Mouse (Mus musculus) ovary, postnatal 14 days (tissue): ENCODE measurements around the gene Ttc28.
A peak's percentile ranks its signal among the peaks of the same experiment; 100 is the strongest.
"Not testable (repeated sequence)": the region's sequence is repeated elsewhere in the genome, so short reads cannot be mapped to it uniquely, and the experiment has no call there.

Experiments
- DNase-seq: peaks from one replicate; pipeline ENCODE4 v3.0.0; 2022; ENCODE audit warnings: low spot score

Gene Ttc28

DNA sequence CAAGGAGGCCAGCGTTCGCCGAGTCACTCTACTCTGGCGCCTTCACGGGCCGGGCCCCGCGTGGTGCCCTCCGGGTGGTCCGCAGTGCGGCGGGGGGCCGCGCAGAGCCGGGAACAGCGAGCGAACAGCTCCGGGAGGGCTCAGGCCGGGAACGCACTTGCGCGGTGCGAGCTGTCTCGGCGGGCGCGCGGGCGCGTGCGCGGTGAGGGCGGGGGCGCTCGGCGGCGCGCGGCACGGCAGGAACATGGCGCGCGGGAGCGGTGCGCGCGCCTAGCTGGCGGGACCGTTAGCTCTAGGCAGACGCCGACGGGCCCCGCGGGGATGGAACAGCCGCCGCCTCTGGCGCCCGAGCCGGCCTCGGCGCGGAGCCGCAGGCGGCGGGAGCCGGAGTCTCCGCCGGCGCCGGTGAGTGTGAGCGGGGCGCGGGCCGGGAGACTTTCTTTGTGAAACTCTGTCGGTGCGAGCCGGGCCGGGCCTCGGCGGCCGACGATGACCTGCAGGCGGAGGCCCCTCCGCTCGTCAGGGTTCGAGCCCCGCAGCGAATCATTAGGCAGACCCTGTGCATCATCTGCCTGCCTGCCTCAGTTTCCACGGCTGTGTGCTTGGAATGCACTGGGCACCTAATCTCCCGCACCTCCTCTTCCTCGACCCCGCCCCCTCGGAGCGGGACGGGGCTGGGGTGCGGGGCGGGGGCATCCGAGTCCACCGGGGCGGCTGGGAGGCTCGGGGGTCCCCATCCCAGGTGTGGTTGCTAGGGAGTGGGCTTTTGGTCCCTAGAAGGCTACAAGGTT, at the start of gene Ttc28:
Gene Ttc28 (plus strand): TSS at position 220 of the 791 bp plus-strand sequence.
- peak; percentile 86 for DNase-seq

DNA sequence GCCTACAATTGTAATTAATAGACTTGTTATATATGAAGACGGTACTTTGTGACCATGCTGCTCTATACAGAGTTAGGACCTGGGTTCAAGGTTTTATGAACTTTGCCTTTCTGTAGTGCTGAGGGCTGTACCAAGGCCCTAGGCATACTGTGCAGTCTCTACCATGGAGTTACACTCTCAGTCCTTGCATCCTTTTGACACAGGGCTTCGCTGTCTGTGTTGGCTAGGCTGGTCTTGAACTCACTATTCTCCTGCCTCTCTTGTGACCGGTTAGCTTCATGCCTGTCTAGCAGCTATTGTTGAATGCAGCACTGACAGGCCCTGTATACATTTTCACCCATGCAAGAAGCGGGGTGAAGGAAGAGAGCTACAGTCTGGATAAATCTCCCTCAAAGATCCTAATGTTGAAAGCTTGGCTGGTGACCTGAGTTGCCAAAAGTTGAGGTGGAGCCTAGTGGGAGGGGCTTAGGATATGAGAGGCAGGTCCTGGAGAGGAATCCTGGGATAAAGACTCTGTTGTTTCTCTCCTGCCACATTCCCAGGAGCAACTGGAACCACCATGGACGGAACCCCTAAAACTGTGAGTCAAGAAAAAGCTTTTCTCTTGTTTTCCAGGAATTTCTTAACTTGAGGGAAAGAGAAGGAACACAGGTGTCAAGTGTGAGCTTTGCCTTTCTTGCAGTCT, 48.4 kb upstream of the Ttc28 start:
- no peak for DNase-seq

DNA sequence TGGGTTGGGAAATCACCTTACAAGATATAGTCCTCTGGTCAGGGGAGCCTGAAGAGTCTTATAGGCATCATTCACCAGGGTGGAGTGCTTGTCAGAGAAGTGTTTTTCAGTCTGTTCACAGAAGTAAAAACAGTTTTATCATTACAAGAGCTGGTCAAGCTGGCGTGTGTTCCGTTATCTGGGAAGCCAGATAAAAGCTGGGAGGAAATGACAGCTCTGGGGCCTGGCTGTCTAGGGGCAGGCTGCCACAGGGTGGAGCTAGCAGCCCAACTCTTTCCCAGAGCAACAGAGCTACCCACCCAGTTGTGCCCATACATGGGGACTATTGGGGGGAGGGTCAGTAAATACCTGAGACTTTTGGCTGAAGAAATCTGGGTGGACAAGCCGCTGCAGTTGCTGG, 43.6 kb upstream of the Ttc28 start:
- peak; percentile 27 for DNase-seq

DNA sequence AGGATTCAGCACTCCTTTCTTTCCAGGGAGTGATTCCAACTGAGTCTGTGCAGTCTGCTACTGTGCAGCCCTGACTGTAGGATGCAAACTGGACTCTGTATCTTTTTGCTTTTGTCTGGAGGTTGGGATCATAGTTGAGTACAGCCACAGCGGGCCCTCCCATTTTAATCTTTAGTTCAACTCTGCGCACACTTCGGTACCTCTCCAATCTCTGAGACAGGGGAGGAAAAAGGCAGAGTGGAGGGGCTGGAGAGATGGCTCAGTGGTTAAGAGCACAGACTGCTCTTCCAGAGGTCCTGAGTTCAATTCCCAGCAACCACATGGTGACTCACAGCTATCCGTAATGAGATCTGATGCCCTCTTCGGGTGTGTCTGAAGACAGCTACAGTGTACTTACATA, 41.6 kb upstream of the Ttc28 start:
- not testable (repeated sequence) for DNase-seq

DNA sequence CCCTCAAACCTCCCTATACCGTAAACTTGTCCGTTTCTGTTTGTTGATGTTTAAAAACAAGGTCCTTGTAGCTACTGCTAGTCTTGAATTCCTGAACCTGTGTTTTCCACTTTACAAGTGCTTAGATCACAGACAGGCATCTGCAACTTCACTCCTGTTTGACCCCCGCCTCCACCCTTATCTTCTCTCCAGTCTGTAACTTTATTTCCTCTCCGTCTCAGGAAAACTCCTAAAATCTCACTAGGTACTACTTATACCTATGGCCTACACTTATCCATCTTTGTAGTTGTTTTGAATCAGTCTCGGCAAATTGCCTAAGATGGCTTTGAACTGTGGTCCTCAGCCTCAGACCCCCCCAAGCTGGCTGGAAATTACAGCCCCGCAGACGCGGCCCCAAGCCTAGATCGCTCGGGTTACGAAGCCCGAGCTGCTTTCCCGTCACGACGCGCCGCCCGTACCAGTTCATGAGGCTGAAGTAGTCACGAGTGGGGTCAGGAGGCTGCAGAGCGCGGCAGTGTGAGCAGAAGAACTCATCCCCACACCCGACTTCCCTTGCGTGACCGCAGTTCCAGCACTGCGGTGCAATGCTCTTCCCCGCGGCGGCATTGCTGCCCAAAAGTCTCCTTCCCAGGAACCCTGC, 40.4 kb upstream of the Ttc28 start:
- DNase-seq: no peak

DNA sequence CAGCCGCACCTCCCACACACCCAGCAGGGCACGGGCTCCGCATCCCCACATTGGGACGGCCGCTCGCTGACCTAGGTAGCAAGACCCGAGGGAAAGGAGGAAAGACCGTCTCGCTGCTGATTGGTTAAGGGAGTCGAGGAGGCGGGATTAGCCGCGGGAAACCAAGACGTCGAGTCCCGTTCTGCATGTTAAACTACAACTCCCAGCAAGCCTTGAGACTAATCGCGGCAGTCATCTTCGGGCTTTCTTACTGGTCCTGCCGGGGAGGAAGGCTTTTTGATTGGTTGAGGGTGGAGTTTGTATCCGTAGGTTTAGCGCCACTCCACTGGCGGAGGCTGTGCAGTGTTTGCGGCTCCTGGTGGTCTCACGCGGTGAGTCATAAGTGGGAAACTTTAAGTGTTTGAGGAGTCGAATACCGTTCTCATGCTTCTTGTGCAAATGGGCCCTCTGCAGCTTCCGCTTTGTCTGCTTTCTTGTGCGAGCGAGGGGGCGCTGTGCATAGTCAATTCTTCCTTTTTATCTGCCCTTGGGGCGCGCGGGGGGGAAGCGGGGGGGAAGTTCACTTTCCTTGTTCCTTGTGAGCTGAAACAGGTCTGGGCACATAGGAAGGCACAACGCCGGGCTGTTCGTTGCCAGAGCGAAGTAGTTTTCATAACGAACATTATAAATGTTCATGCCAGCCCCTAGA, 39.8 kb upstream of the Ttc28 start, which contains the start of the genes Hscb and Chek2:
Gene Hscb (minus strand): TSS at position 100 of the 688 bp plus-strand sequence.
Gene Chek2 (plus strand): TSS at position 302 of the 688 bp plus-strand sequence.
- peak; percentile 93 for DNase-seq

DNA sequence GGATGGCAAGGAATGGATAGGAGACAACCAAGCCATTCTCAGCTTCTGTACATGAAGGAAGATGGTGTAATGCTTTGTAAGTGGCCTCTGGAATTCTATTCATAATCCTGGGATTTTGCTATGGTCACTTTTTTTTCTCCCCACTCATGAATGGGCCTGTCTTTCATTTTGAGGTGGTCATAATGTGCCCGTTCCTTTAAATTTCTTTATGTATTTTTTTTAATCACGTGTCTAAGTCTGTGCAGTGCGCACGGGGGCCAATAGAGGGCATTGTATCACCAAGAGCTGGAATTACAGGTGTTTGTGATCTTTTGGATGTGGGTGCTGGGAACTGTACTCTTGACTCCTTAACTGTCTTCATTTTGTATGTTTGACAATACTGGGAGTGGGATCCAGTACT, 39.1 kb upstream of the Ttc28 start:
- DNase-seq: peak; percentile 21

DNA sequence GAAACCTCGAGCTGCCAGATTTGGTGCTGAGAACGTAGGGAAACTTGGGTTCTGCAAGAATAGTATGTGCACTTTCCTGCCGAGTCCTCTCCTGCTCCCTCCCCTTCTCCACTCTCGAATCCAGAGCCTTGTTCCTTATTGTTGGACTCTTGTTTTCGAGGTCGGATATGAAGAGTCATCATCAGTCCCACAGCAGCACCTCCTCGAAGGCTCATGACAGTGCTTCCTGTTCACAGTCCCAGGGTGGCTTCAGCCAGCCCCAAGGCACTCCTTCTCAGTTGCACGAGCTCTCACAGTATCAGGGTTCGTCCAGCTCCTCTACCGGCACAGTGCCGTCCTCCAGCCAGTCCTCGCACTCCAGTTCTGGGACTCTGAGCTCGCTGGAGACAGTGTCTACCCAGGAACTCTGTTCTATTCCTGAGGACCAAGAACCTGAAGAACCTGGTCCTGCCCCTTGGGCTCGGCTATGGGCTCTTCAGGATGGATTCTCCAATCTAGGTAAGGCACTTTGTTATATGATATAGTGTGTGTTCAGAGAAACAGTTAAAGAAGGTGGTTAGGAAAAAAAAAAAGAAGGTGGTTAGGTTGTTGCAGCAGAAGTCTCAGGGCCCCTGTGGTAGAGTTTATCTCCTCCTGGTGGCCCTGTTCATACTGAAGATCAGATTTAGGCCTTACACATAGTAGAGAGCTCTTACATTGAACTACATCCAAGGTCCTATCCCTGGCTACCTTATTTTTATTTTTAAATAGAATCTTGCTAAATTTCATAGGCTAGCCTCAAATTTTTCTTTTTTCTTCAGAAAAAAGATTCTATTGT, 38.3 kb upstream of the Ttc28 start:
- DNase-seq: no peak

DNA sequence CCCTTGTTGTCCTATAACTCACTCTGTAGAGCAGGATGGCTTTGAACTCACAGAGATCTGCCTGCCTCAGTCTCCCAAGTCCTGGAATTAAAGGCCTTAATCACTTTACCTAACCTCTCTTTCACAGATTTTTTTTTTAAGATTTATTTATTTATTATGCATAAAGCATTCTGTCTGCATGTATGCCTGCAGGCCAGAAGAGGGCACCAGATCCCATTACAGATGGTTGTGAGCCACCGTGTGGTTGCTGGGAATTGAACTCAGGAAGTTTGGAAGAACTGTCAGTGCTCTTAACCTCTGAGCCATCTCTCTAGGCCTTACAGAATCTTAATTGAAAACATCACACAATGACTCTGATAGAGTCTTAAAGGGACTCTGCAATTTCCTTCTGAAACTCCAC, 26.6 kb upstream of the Ttc28 start:
- DNase-seq: no peak

DNA sequence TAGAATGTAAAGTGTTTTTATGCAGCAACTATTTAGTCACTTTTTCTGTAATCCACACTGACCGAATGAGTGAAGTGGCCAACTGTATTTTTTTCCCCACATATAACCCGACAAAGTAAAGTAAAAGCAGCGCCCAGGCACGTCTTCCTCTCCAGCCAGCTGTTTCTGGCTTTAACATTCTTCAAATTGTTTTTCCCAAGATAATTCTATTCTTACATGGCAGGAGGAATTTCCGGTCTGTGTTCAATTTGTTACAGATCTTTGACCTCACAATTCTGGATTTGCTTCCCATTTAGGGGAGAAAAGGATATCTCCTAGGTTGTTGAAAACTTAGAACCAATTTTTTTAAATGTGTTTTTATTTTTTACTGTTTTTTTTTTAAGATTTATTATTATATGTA, 22.5 kb upstream of the Ttc28 start:
- no peak for DNase-seq

DNA sequence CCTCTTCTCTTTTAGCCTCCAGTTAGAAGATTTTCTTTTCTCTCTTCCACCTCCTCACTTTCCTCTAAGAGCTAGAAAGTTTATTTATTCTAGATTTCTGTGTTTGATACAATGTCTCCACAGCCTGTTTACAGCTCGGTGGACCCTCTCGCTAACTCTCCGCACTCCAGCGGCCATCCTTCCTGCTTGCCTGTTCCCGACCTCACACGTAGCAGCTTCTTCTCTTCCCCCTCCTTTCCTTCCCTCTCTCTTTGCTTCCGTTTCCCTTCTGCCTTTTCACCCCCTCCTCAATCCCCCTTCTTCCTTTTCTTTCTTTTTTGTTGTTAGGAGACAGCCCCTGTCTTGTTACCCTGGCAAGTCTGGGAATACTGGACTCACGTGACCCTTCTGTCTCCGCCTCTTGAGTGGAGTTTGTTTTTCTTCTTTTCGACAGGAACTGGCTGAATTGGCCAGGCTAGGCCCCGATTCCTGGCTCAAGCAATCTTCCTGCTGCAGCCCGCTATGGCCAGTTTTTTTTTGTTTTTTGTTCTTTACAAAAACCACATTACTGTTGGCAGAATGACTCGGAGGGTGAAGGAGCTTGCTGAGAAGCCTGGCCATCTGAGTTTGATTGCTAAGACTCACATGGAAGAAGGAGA, 20.5 kb upstream of the Ttc28 start:
- peak; percentile 48 for DNase-seq

DNA sequence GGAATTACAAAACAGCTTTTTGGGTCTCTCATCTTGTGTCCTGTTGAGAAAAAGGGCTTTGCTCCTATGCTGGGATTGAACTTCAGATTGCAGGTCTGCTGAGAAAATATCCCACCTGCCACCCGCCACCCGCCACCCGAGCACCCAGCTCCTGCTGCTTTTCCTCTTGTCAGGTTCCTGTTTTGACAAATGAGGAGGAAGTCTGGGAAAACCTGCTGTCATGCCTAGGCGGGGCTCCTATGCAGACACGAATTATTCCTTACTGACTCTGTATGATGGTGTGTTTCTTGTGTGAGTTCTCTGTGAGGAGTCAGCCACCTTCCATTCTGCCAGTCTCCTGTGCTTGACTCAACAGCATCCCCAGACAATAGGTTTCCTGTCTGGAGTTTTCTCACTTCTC, 19.2 kb upstream of the Ttc28 start:
- DNase-seq: no peak

DNA sequence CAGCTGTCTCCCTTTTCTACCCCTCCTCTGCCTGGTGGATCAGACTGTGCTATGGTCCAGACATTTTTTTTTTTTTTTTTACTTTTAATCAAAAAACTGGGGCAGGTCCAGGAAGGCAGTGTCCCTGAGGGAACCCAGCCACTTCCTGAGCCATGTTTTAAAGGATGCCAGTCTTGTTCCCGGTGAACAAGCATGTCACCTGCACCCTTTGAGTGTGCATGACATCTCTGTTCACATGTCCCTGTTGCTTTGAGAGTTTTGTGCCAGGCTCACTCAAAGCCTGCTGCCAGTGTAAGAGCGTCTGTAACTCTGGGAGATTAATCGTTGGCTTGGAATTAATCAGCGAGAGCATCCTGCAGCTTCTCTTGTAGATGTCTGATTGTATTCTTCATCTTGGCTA, 11.1 kb upstream of the Ttc28 start:
- no peak for DNase-seq

DNA sequence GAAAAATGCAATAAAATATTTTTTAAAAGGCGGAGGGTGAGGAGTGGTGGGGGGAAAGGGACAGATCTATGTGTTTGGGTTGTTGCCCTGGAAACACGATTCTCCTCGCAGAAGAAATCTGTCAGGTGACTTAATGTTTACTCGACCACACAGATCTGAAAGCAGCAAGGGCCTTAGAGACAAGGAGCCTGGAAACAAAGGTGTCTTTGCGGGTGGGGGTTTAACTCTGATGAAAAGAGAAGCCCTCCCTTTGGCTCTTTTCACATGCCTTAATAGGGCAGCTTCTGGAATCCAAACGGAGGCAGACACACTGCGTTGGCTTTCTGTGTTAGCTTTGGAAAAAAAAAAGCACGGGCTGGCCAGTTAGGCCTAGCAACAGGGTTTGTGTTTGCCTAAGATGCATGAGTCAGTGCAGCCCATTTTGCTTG, 10.3 kb upstream of the Ttc28 start:
- no peak for DNase-seq

DNA sequence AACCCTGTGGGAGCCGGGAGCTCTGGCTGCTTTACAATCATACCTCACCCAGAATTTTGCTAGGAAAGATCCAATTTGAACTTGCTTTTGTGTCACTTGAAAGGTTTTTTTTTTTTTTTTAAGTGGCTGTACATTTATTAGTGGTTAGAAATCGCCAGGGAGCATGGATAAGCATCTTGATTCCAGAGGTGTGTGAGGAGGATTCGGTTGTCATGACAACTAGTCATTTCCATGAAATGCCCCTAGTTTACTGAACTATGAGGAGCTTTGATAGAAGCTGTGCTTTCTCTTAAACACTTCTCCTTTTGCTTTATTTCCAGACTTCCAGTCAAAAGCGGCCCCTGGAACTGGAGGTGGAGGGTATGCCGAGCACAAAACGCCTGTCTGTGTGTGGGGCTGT, 6.4 kb upstream of the Ttc28 start:
- no peak for DNase-seq

DNA sequence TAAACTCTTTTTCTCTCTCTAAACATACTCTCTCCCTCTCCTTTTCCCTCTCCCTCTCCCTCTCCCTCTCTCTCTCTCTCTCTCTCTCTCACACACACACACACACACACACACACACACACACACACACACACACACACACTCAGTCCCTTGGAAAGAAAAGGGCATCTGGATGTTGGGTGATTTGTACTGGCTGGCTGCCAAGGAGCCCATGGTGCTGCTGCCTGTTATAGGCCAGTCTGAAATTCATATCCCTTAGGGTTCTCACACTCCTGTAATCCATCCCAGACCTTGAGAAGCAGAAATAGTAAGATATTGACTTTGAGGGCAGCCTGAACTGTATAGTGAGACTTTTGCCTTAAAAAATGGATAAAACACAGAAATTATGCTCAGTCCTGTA, 4.9 kb upstream of the Ttc28 start:
- no peak for DNase-seq

DNA sequence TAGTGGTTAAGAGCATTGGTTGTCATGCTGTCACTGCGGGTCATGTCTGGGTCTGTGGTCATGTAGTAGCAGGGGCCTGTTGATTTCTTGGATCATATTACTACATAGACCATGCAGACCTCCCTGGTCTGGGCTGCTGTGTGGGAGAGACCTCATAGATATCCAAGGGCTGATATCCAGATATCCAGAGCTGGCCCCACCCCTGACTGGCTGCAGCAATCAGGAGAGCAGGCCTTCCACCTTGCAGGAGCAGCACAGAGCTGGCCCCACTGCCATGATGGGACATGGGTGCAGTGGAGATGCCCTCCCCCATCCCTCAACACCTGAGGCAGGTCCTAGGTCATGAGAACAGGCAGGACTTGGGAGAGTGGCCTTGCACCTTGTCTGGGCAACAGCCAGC, 4.3 kb upstream of the Ttc28 start:
- no peak for DNase-seq

DNA sequence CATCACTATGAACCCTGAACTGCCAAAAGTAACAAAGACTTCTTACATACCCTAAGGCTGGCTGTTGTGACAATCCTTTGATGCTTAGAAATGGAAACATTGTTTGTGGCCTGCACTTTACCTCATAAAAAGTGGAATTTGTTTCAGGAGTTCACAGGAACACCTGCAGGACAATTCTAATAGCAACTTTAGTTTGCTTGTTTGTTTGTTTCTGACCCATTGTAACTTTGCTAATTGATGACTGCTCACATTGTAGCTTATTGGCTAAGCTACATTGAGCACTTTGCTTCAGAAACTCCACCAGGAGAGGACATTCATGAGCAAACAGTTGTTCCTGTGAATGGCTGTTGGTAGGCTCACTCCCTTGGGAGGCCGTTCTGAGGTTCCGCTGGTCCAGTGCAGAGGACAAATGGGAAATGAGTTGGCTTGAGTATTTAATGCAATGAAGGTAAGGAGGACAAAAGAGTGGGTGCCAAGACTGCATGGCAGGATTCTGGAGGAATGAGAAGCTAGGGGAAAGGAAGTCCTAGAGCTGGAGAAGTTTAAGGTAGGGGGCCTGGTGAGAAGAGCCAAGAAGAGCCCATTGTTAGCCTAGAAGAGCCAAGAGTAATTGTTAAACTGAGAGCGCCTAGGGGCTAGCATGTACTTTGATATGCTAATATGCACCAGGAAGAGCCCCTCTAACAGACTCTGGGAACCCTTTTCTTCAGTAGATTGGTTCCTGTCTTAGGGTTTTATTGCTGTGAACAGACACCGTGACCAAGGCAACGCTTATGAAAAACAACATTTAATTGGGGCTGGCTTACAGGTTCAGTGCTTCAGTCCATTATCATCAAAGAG, 1.7 kb upstream of the Ttc28 start:
- DNase-seq: no peak

DNA sequence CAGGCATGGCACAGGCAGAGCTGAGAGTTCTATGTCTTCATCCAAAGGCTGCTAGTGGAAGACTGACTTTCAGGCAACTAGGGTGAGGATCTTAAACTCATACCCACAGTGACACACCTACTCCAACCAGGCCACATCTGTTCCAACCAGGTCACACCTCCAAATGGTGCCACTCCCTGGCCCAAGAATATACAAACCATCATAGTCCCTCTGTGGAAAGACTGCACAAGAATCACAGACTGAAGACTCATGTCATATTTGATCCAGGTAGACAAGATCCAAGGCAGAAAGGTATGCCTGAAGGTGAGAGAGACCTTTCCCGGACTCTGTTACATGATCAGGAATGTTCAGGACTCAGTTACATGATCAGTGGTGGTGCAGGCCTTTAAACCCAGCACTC, 1.1 kb upstream of the Ttc28 start:
- DNase-seq: not testable (repeated sequence)

DNA sequence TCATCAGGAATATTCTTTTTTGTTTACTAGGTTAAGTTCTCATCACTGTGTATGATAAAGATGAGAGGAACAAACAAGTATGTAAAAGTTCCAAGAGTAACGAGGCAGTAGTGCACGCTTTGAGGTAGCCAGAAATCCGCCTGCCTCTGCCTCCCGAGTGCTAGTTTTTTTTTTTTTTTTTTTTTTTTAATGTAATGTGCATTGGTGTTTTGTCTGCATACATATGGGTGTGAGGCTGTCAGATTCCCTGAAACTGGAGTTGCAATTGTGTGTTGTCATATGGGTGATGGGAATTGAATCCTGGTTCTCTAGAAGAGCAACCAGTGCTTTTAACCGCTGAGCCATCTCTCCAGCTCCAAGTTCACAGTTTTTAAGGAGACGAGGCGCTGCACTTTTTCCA, 561 bp upstream of the Ttc28 start:
- DNase-seq: no peak
